Mouse (Mus musculus) intestine, postnatal 0 days (tissue): ENCODE data around the gene Vgll4. TPM values are rescaled to one million over a fixed set of nuclear protein-coding genes. Genes with fewer than 3 reads are reported as not detected.

ENCODE experiments used
- ATAC-seq: fragments of 200-750 bp; cut with Nextera tagmentation; 2 replicates; pipeline ENCODE4 v1.8.0; 2017; ENCODE audit warnings: mild to moderate bottlenecking, moderate TSS enrichment, moderate library complexity
- H3K27ac ChIP-seq: fragments of 300-500 bp; sonication (generic); 2 replicates; pipeline ENCODE4 v1.5.1; 2014; ENCODE audit warnings: mild to moderate bottlenecking, low read depth, low read length, moderate library complexity
- H3K27me3 ChIP-seq: fragments of 300-500 bp; sonication (generic); replicated peaks from 2 replicates; pipeline ENCODE4 v1.6.1; 2014; ENCODE audit warnings: low read length, mixed read lengths; ENCODE audit not compliant: control insufficient read depth, insufficient read depth
- H3K36me3 ChIP-seq: fragments of 300-500 bp; sonication (generic); 2 replicates; pipeline ENCODE4 v1.6.1; 2014; ENCODE audit warnings: mild to moderate bottlenecking, moderate library complexity; ENCODE audit not compliant: control insufficient read depth, insufficient read depth
- H3K4me1 ChIP-seq: fragments of 300-500 bp; sonication (generic); replicated peaks from 2 replicates; pipeline ENCODE4 v1.6.1; 2014; ENCODE audit warnings: antibody characterized with exemption, low read length, mixed read lengths; ENCODE audit not compliant: control insufficient read depth, insufficient read depth
- H3K4me2 ChIP-seq: fragments of 300-500 bp; sonication (generic); replicated peaks from 2 replicates; pipeline ENCODE4 v1.6.1; 2014; ENCODE audit warnings: low read depth, mild to moderate bottlenecking, moderate library complexity
- H3K4me3 ChIP-seq: fragments of 300-500 bp; sonication (generic); 2 replicates; pipeline ENCODE4 v1.5.1; 2014; ENCODE audit warnings: low read depth, low read length
- H3K9ac ChIP-seq: fragments of 300-500 bp; sonication (generic); 2 replicates; pipeline ENCODE4 v1.6.1; 2014; ENCODE audit warnings: mild to moderate bottlenecking, low read depth, low read length
- H3K9me3 ChIP-seq: fragments of 300-500 bp; sonication (generic); 2 replicates; pipeline ENCODE4 v1.6.1; 2016; ENCODE audit warnings: mixed run types; ENCODE audit not compliant: control insufficient read depth
- CTCF ChIP-seq: sonication (generic); IDR thresholded peaks from 2 replicates; pipeline ENCODE4 v1.5.1; 2016; ENCODE audit warnings: low read depth, mild to moderate bottlenecking, control low read depth, antibody characterized with exemption, moderate library complexity
- WGBS: fragments of 180-500 bp; shearing (Covaris S2); extraction: QIAGEN DNeasy Blood & Tissue Kit; methylation state at CpG from one replicate; pipeline ENCODE4 v1.1.7; 2014; 5-methylcytosine and 5-hydroxymethylcytosine counted together
- polyA plus RNA-seq: library from polyadenylated mRNA; unstranded; fragments of >200 nt; fragmentation: Nextera tagmentation; extraction: Ambion mirVana; gene quantifications from 2 replicates; pipeline ENCODE4 v1.2.1, GENCODE M21; 2015

Gene Vgll4
- polyA plus RNA-seq, 1 experiment from 2014 or later: 31.1 TPM

- Histone ChIP-seq H3K9ac (no peak overlapping the region), H3K27me3 (no peaks in the 10 kb centered on the region), H3K4me2 (no peak overlapping the region), H3K36me3 (0 out of 2 replicates have a peak, but pooled peaks cover 8% of the 10 kb centered on the region), H3K4me1 (peaks cover 28% of the 10 kb centered on the region), H3K27ac (no peak overlapping the region), H3K9me3 (no peaks in the 10 kb centered on the region), H3K4me3 (no peak overlapping the region)
- no peak for TF ChIP-seq CTCF
- no peak for ATAC-seq
- 69% methylated on average over 5 of the region's 5 CpGs for WGBS
These were observed 87.6 kb downstream of the Vgll4 start for GRCm38 (mm10) chr6:114882212-114882611.

DNA sequence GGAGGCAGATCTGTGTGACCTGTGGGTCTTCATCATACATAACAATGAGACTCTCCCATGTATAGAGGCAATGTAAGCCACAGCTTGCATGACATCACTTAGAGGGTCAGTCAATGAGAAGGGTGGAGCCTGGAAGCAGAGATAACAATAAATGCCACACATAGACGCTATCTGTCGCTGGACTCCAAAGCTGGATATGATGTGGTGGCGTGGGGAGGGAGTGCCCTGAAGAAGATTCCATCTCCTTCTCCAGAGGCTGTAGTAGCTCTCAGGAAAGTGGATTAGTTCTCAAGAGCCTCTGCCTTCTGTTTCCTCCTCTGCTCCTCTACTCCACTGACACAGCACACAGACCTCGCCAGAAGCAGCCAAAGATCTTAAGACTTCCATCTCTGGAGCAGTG, 89.0 kb downstream of the Vgll4 start:
- ATAC-seq: no peak
- Histone ChIP-seq H3K9me3 (no peaks in the 10 kb centered on the region), H3K4me1 (peaks cover 32% of the 10 kb centered on the region), H3K4me2 (no peak overlapping the region), H3K36me3 (0 out of 2 replicates have a peak, but pooled peaks cover 8% of the 10 kb centered on the region), H3K27ac (no peak overlapping the region), H3K4me3 (no peak overlapping the region), H3K27me3 (no peaks in the 10 kb centered on the region), H3K9ac (no peak overlapping the region)
- no peak for TF ChIP-seq CTCF
- 41% methylated on average over 4 of the region's 4 CpGs for WGBS

GRCm38 (mm10) chr6:114878841-114879520, 90.8 kb downstream of the Vgll4 start:
- Histone ChIP-seq H3K9me3 (no peaks in the 10 kb centered on the region), H3K4me2 (peak overlapping the region; percentile 32), H3K36me3 (no peaks in the 10 kb centered on the region), H3K4me1 (peaks cover 35% of the 10 kb centered on the region), H3K9ac (no peak overlapping the region), H3K27ac (no peak overlapping the region), H3K27me3 (no peaks in the 10 kb centered on the region), H3K4me3 (no peak overlapping the region)
- 54% methylated on average over 19 of the region's 19 CpGs for WGBS
- ATAC-seq: no peak
- no peak for TF ChIP-seq CTCF

GRCm38 (mm10) chr6:114876546-114876945, 93.2 kb downstream of the Vgll4 start:
- Histone ChIP-seq H3K4me3 (no peak overlapping the region), H3K4me1 (peaks cover 29% of the 10 kb centered on the region), H3K27ac (peak overlapping the region; percentile 82; the same call in 1 of the 2 replicates), H3K9me3 (no peaks in the 10 kb centered on the region), H3K27me3 (no peaks in the 10 kb centered on the region), H3K9ac (no peak overlapping the region), H3K36me3 (no peaks in the 10 kb centered on the region), H3K4me2 (no peak overlapping the region)
- WGBS: 54% methylated on average over 6 of the region's 6 CpGs
- TF ChIP-seq CTCF: no peak
- no peak for ATAC-seq

DNA sequence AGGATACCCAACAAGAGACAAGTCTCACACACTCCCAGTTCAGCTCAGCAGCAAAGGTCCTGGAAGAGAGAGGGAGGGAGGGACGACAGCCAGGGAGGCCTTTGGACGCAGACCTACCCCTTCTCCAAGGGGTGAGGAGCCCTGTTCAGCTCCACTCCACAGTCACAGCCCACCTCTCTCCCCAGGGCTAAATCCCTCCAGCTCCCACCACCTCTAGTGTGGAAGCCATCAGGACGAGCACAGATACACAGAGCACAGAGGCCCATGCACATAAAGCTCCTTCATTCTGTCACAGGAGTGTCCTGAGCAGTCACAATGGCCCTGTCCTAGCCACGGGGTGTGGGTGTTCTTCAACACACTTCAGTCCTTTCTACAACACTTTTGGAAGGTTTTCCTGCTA, 93.8 kb downstream of the Vgll4 start:
- H3K9ac ChIP-seq: no peak overlapping the region
- H3K27ac ChIP-seq: peak overlapping the region; percentile 82
- no peak for TF ChIP-seq CTCF
- H3K4me3 ChIP-seq: no peak overlapping the region
- peaks cover 29% of the 10 kb centered on the region for H3K4me1 ChIP-seq
- H3K4me2 ChIP-seq: no peak overlapping the region
- no peaks in the 10 kb centered on the region for H3K27me3 ChIP-seq
- ATAC-seq: no peak
- peaks cover 5% of the 10 kb centered on the region; the same call in 1 of the 2 replicates for H3K36me3 ChIP-seq
- H3K9me3 ChIP-seq: no peaks in the 10 kb centered on the region
- 33% methylated on average over 4 of the region's 4 CpGs for WGBS

DNA sequence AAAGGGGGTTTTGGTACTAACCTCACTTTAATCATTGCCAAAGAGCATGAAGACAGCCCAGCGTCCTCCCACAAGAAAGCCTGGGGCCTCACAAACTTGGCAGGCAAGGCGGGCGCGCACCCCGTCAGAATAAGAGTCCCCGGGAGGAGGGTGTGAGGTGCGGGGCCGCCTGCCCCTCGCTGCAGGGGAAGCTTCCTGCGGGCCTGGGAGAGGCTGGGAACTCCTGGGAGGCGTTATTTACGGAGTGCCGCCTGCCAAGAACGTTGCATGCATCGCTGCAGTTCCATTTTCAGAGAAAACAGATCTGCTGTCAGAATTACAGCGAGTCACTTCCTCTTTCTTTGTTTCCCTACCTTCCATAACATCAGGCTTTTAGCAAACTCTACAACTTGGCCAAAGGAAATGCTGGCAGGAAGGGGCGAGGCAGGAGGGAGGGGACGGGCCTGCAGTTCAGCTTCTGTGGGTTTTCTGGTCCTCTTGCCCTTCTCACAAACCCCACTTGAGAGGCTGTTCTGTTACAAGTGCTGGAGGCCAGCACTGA, 94.7 kb downstream of the Vgll4 start:
- H3K4me1 ChIP-seq: peaks cover 25% of the 10 kb centered on the region
- H3K4me3 ChIP-seq: peak overlapping the region; percentile 39
- WGBS: under 1% methylated on average over 18 of the region's 18 CpGs
- peak overlapping the region; percentile 82 for H3K27ac ChIP-seq
- peak overlapping the region; percentile 43 for H3K9ac ChIP-seq
- TF ChIP-seq CTCF: no peak
- H3K9me3 ChIP-seq: no peaks in the 10 kb centered on the region
- peaks cover 11% of the 10 kb centered on the region; the same call in 1 of the 2 replicates for H3K36me3 ChIP-seq
- peak; percentile 89 for ATAC-seq
- peak overlapping the region; percentile 83 for H3K4me2 ChIP-seq
- H3K27me3 ChIP-seq: no peaks in the 10 kb centered on the region
